Mouse (Mus musculus) forebrain, postnatal 0 days (tissue): ENCODE measurements around the gene Cebpz. TPM values are rescaled to one million over a fixed set of nuclear protein-coding genes. Genes with fewer than 3 reads are reported as not detected.

Source experiments
- ATAC-seq: fragments of 200-750 bp; cut with Nextera tagmentation; 2 replicates; pipeline ENCODE4 v1.8.0; 2017; ENCODE audit warnings: mild to moderate bottlenecking, moderate library complexity
- DNase-seq: peaks from one replicate; pipeline ENCODE4 v3.0.0-alpha.2; 2015
- H3K27ac ChIP-seq: fragments of 300-500 bp; sonication (generic); 2 replicates; pipeline ENCODE4 v1.5.1; 2014; ENCODE audit warnings: low read depth, mild to moderate bottlenecking, antibody characterized with exemption, low read length, moderate library complexity, mixed read lengths
- H3K27me3 ChIP-seq: fragments of 300-500 bp; sonication (generic); 2 replicates; pipeline ENCODE4 v1.6.1; 2014; ENCODE audit warnings: mild to moderate bottlenecking, low read length, mixed read lengths; ENCODE audit not compliant: insufficient read depth
- H3K36me3 ChIP-seq: fragments of 300-500 bp; sonication (generic); 2 replicates; pipeline ENCODE4 v1.6.1; 2014; ENCODE audit warnings: mild to moderate bottlenecking, moderate library complexity; ENCODE audit not compliant: insufficient read depth
- H3K4me1 ChIP-seq: fragments of 300-500 bp; sonication (generic); 2 replicates; pipeline ENCODE4 v1.6.1; 2014; ENCODE audit warnings: antibody characterized with exemption; ENCODE audit not compliant: insufficient read depth
- H3K4me2 ChIP-seq: fragments of 300-500 bp; sonication (generic); 2 replicates; pipeline ENCODE4 v1.6.1; 2014; ENCODE audit warnings: low read depth, mild to moderate bottlenecking, moderate library complexity
- H3K4me3 ChIP-seq: fragments of 300-500 bp; sonication (generic); 2 replicates; pipeline ENCODE4 v1.5.1; 2014; ENCODE audit warnings: low read depth, low read length, mixed read lengths
- H3K9ac ChIP-seq: fragments of 300-500 bp; sonication (generic); 2 replicates; pipeline ENCODE4 v1.6.1; 2014; ENCODE audit warnings: mild to moderate bottlenecking
- H3K9me3 ChIP-seq: fragments of 300-500 bp; sonication (generic); 2 replicates; pipeline ENCODE4 v1.6.1; 2016; ENCODE audit warnings: low read length
- CTCF ChIP-seq: sonication (generic); IDR thresholded peaks from 2 replicates; pipeline ENCODE4 v1.5.1; 2016; ENCODE audit warnings: antibody characterized with exemption, control low read depth, low read depth
- WGBS: fragments of 180-500 bp; shearing (Covaris S2); extraction: QIAGEN DNeasy Blood & Tissue Kit; methylation state at CpG from one replicate; pipeline ENCODE4 v1.1.7; 2014; 5-methylcytosine and 5-hydroxymethylcytosine counted together
- polyA plus RNA-seq: library from polyadenylated mRNA; unstranded; fragments of >200 nt; fragmentation: Nextera tagmentation; extraction: Ambion mirVana; gene quantifications from 2 replicates; pipeline ENCODE4 v1.2.1, GENCODE M21; 2015
- total RNA-seq: library from RNA; depleted of rRNA; stranded (reverse); fragments of >200 nt; gene quantifications from 2 replicates; pipeline ENCODE4 v1.2.3, GENCODE M21; 2014

The Cebpz gene
- total and polyA plus RNA-seq, 2 experiments from 2014 or later, result 31.9 to 49.8 TPM

DNA sequence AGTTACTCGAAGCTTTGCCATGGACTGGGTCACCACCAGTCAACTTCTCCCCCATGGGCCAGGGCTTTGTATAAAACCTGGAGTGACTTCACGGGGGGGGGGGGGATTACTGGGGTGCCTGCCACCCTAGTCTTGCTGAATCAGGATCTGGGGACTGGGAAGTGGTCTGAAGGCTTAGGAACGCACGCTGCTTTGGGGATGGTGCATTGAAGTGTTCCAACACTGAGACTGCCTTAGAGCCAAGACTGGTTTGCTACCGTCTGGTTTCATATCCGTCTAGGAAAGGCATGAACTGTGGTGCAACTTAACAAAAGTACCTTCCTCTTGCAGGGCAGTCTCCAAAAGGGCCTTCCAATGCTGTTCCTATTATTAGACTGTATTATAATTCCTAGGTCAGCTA lies 19.2 kb downstream of the Cebpz start:
- Histone ChIP-seq H3K4me2 (peak overlapping the region; percentile 70; the same call in 1 of the 2 replicates), H3K4me1 (peaks cover 10% of the 10 kb centered on the region), H3K4me3 (peak overlapping the region; percentile 62; the same call in 1 of the 2 replicates), H3K27me3 (no peaks in the 10 kb centered on the region), H3K36me3 (peaks cover 35% of the 10 kb centered on the region), H3K27ac (no peak overlapping the region), H3K9ac (no peak overlapping the region), H3K9me3 (no peaks in the 10 kb centered on the region)
- TF ChIP-seq CTCF, result no peak
- DNase-seq (no peak), ATAC-seq (no peak)
- WGBS, result 39% methylated on average over 6 of the region's 6 CpGs

DNA sequence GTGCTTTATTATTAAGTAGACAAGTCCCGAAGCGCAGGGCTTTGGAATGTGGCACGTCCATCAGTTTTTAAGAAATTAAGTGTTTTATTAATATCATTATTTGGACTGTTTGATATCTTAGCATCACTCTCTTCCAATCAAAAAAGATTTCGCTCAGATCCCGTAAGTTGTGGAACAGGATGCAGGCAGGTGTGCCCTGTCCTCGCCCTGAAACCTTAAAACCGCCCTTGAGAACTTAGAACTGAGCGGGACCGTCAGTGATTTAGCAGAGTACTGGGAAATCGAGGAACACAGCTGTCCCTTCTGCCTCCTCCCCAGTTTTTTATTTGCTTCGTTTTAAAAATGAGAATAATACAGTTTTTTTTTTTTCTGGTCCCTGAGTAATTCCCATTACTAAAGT lies 20.0 kb downstream of the Cebpz start:
- TF ChIP-seq CTCF, result no peak
- WGBS, result 2% methylated on average over 11 of the region's 11 CpGs
- H3K36me3 ChIP-seq, result peaks cover 30% of the 10 kb centered on the region
- peak overlapping the region; percentile 62 for H3K4me3 ChIP-seq
- H3K27ac ChIP-seq, result peak overlapping the region; percentile 79
- H3K4me2 ChIP-seq, result peak overlapping the region; percentile 70
- H3K9me3 ChIP-seq, result no peaks in the 10 kb centered on the region
- H3K4me1 ChIP-seq, result peaks cover 10% of the 10 kb centered on the region
- H3K27me3 ChIP-seq, result no peaks in the 10 kb centered on the region
- DNase-seq (no peak), ATAC-seq (0 out of 2 replicates have a peak, but pooled peaks have one; percentile 6)
- peak overlapping the region; percentile 74 for H3K9ac ChIP-seq

DNA sequence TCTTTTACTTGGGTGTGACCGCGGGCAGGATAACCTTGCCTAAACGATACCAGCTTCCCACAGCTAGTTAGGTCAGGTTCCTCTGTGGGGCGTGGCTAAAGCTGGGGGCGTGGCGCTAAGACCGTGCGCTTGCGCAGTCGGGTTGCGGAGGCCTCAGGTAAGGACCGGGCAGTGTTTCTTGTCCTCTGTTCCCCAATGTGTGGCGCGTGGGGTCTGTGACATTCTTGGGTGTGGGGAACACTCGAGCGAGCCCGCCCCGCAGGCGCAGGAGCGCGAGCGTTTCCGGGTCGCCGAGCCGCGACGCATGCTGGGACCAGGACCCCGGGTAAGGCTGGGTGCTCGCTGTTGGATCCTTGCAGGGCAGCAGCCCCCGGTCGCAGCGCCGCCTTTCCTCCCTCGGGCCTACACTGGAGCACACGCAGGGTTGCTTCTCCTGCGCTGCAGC lies 20.5 kb downstream of the Cebpz start, which contains the start of gene Cebpzos:
Gene Cebpzos, plus strand, starts transcription at position 132 of the 445 bp plus-strand sequence.
- ATAC-seq (peak; percentile 95), DNase-seq (peak; percentile 93)
- peak within 1 kb of the TSS; percentile 62 for H3K4me3 ChIP-seq
- no peaks in the 10 kb centered on the region for H3K9me3 ChIP-seq
- peaks cover 10% of the 10 kb centered on the region for H3K4me1 ChIP-seq
- H3K27ac ChIP-seq, result peak within 1 kb of the TSS; percentile 79
- H3K36me3 ChIP-seq, result peaks cover 24% of the 10 kb centered on the region
- H3K9ac ChIP-seq, result peak within 1 kb of the TSS; percentile 74
- H3K27me3 ChIP-seq, result no peaks in the 10 kb centered on the region
- peak; percentile 33; the same call in 1 of the 2 replicates for TF ChIP-seq CTCF
- under 1% methylated on average over 37 of the region's 37 CpGs for WGBS
- peak within 1 kb of the TSS; percentile 70 for H3K4me2 ChIP-seq

DNA sequence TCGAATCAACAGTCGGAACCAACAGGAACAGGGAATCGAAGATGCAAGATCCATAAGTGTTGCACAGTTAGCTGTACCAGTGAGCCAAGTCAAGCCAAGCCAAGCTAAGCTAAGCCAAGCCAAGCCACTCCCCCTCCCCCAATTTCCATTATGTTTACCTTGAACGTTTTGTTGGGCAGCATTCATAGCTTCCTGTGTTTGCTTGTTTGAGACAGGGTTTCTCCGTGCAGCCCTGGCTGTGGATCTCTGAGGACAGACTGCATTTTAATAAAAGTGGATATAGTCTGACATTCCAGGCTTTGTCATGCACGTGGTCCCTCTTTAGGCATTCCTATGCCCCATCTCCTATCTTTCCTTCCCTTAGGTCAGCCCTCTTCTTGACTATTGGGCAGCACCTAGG lies 21.1 kb downstream of the Cebpz start:
- Histone ChIP-seq H3K9ac (peak overlapping the region; percentile 74), H3K36me3 (peaks cover 20% of the 10 kb centered on the region), H3K9me3 (no peaks in the 10 kb centered on the region), H3K27me3 (no peaks in the 10 kb centered on the region), H3K4me1 (peaks cover 10% of the 10 kb centered on the region), H3K4me2 (peak overlapping the region; percentile 70), H3K4me3 (peak overlapping the region; percentile 62), H3K27ac (peak overlapping the region; percentile 79)
- DNase-seq (peak; percentile 20), ATAC-seq (peak; percentile 8; the same call in 1 of the 2 replicates)
- no peak for TF ChIP-seq CTCF
- WGBS, result 43% methylated on average over 6 of the region's 6 CpGs

DNA sequence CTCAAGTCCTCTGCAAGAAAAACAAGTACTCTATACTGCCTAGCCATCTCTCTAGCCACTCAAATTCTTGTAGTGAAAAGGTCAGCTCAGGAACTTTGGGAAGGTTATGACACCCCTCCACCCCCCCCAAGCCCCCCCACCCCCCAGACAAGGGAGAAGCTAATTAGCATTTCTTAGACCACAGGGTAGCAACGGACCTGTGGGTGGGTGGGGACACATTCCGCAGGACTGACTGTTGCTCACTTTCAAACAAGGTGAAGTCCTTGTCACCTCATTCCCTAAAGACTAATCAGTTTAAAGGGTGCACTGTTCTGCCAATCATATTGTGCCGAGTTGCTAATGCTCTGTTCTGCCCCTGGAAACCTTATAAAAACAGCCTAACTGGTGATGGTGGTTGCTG lies 22.9 kb downstream of the Cebpz start:
- Histone ChIP-seq H3K27me3 (no peaks in the 10 kb centered on the region), H3K9me3 (no peaks in the 10 kb centered on the region), H3K36me3 (peaks cover 6% of the 10 kb centered on the region; the same call in 1 of the 2 replicates), H3K4me3 (no peak overlapping the region), H3K4me2 (no peak overlapping the region), H3K27ac (no peak overlapping the region), H3K9ac (no peak overlapping the region), H3K4me1 (peaks cover 10% of the 10 kb centered on the region)
- ATAC-seq, result no peak
- 72% methylated on average over 3 of the region's 3 CpGs for WGBS
- DNase-seq, result no peak
- TF ChIP-seq CTCF, result no peak

DNA sequence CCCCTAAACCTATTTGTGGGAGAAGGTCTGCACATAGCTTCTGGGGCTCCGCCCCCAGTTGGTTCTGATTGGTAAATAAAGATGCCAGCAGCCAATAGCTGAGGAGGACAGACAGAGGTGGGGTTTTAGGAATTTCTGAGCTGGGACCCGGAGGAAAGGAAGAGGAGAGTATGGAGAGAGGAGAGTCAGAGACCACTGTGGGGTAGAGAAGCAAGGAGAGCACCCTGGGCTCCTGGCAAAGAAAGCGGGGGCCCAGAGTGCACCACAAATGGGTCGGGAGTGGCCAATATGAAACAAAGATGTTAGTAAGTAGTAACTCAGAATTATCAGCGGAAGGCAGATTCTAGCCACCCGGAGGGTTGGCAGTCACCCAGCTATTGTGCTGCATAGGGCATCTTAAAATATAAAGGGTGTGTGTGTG lies 24.0 kb downstream of the Cebpz start:
- H3K27ac ChIP-seq, result peak overlapping the region; percentile 59; the same call in 1 of the 2 replicates
- peak; percentile 66 for ATAC-seq
- H3K9me3 ChIP-seq, result no peaks in the 10 kb centered on the region
- peak overlapping the region; percentile 48 for H3K4me2 ChIP-seq
- DNase-seq, result peak; percentile 70
- 26% methylated on average over 6 of the region's 6 CpGs for WGBS
- peak overlapping the region; percentile 40 for H3K4me3 ChIP-seq
- H3K9ac ChIP-seq, result peak overlapping the region; percentile 40
- H3K27me3 ChIP-seq, result no peaks in the 10 kb centered on the region
- no peak for TF ChIP-seq CTCF
- H3K4me1 ChIP-seq, result peaks cover 10% of the 10 kb centered on the region
- H3K36me3 ChIP-seq, result no peaks in the 10 kb centered on the region

DNA sequence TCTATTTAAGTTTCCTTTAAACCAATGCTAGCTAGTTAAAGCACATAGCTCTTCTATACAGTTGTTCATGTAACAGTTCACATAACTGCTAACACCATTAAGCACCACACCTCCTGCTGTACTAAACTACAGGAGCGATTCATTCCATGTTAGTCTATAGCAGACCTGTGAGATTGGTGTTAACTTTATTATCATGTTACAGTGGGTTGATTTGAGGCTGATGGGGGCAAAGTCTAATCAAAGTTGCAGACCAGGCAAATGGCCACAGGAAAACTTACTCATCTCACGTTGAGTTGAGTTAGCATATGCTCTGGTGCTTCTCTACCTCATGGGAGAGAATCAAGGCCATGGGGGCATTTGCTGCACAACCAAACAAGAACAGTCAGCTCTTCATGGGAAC lies 27.5 kb downstream of the Cebpz start:
- no peak overlapping the region for H3K27ac ChIP-seq
- no peak for TF ChIP-seq CTCF
- no peak overlapping the region for H3K9ac ChIP-seq
- H3K27me3 ChIP-seq, result no peaks in the 10 kb centered on the region
- H3K9me3 ChIP-seq, result no peaks in the 10 kb centered on the region
- DNase-seq (no peak), ATAC-seq (no peak)
- no peak overlapping the region for H3K4me2 ChIP-seq
- H3K4me3 ChIP-seq, result no peak overlapping the region
- H3K36me3 ChIP-seq, result no peaks in the 10 kb centered on the region
- H3K4me1 ChIP-seq, result no peaks in the 10 kb centered on the region
- WGBS, result 69% methylated on average over 2 of the region's 2 CpGs
